Mouse (Mus musculus) heart, embryonic 14.5 days (tissue): ENCODE results near the gene Ndc1. TPM values are rescaled to one million over a fixed set of nuclear protein-coding genes. Genes with fewer than 3 reads are reported as not detected.
A peak's percentile ranks its signal among the peaks of the same experiment; 100 is the strongest.

ENCODE experiments used
- ATAC-seq: fragments of 200-750 bp; cut with Nextera tagmentation; 2 replicates; pipeline ENCODE4 v1.8.0; 2017; ENCODE audit warnings: low read depth, moderate TSS enrichment; ENCODE audit not compliant: insufficient number of reproducible peaks, insufficient read depth, low FRiP score
- H3K27ac ChIP-seq, 2 experiments: fragments of 200-500 bp in 1 of 2; fragments of 300-500 bp in 1 of 2; sonication (generic) in 1 of 2; replicated peaks in 1 of 2; 2 replicates each; pipeline ENCODE4 v1.5.1; 2012 to 2014; ENCODE audit warnings: low read depth in 2 of 2, low read length in 2 of 2, control low read depth in 1 of 2, mild to moderate bottlenecking in 1 of 2, mixed read lengths in 1 of 2; ENCODE audit not compliant: control insufficient read depth in 1 of 2, insufficient read depth in 1 of 2
- H3K27me3 ChIP-seq: fragments of 300-500 bp; sonication (generic); 2 replicates; pipeline ENCODE4 v1.6.1; 2014; ENCODE audit warnings: mild to moderate bottlenecking, low read length, control low read depth; ENCODE audit not compliant: control insufficient read depth, insufficient read depth
- H3K36me3 ChIP-seq: fragments of 300-500 bp; sonication (generic); 2 replicates; pipeline ENCODE4 v1.6.1; 2014; ENCODE audit warnings: mild to moderate bottlenecking, control low read depth, low read length, mixed read lengths; ENCODE audit not compliant: control insufficient read depth, insufficient read depth
- H3K4me1 ChIP-seq, 2 experiments: fragments of 200-500 bp in 1 of 2; fragments of 300-500 bp in 1 of 2; sonication (generic) in 1 of 2; 2 replicates each; pipeline ENCODE4 v1.6.1; 2012 to 2014; ENCODE audit warnings: low read length in 2 of 2, control low read depth in 1 of 2, mixed read lengths in 1 of 2; ENCODE audit not compliant: control insufficient read depth in 2 of 2, insufficient read depth in 2 of 2
- H3K4me2 ChIP-seq: fragments of 300-500 bp; sonication (generic); 2 replicates; pipeline ENCODE4 v1.6.1; 2014; ENCODE audit warnings: mild to moderate bottlenecking, low read length
- H3K4me3 ChIP-seq, 2 experiments: fragments of 200-500 bp in 1 of 2; fragments of 300-500 bp in 1 of 2; sonication (generic) in 1 of 2; 2 replicates each; pipeline ENCODE4 v1.5.1; 2012 to 2014; ENCODE audit warnings: low read length in 2 of 2, mild to moderate bottlenecking in 2 of 2, control low read depth in 1 of 2, low read depth in 1 of 2, moderate library complexity in 1 of 2; ENCODE audit not compliant: control insufficient read depth in 1 of 2, insufficient read depth in 1 of 2
- H3K9ac ChIP-seq: fragments of 300-500 bp; sonication (generic); 2 replicates; pipeline ENCODE4 v1.6.1; 2014; ENCODE audit warnings: mild to moderate bottlenecking, low read length
- H3K9me3 ChIP-seq: fragments of 300-500 bp; sonication (generic); 2 replicates; pipeline ENCODE4 v1.6.1; 2016; ENCODE audit warnings: low read length, control low read depth; ENCODE audit not compliant: control insufficient read depth
- WGBS: fragments of 180-500 bp; shearing (Covaris S2); extraction: QIAGEN DNeasy Blood & Tissue Kit; methylation state at CpG from one replicate; pipeline ENCODE4 v1.1.7; 2014; 5-methylcytosine and 5-hydroxymethylcytosine counted together
- polyA plus RNA-seq: library from polyadenylated mRNA; unstranded; fragments of >200 nt; fragmentation: Nextera tagmentation; extraction: Ambion mirVana; gene quantifications from 2 replicates; pipeline ENCODE4 v1.2.1, GENCODE M21; 2014

Ndc1 gene
- polyA plus RNA-seq, 1 experiment from 2014 or later: 24.2 TPM

- Histone ChIP-seq H3K9me3 (no peaks in the 10 kb centered on the region), H3K36me3 (peaks cover 97% of the 10 kb centered on the region), H3K4me1 (no peaks in the 10 kb centered on the region), H3K27ac (no peak overlapping the region), H3K9ac (no peak overlapping the region), H3K4me3 (no peak overlapping the region), H3K4me2 (no peak overlapping the region), H3K27me3 (no peaks in the 10 kb centered on the region)
- no peak for ATAC-seq
- 96% methylated on average over 2 of the region's 2 CpGs for whole genome bisulfite sequencing
Observed at GRCm38 (mm10) chr4:107388291-107388690, 20.7 kb downstream of the Ndc1 start.

- Histone ChIP-seq H3K4me2 (no peak overlapping the region), H3K9me3 (no peaks in the 10 kb centered on the region), H3K27ac (no peak overlapping the region), H3K36me3 (peaks cover 97% of the 10 kb centered on the region), H3K4me3 (no peak overlapping the region), H3K4me1 (no peaks in the 10 kb centered on the region), H3K27me3 (no peaks in the 10 kb centered on the region), H3K9ac (no peak overlapping the region)
- WGBS: 93% methylated on average over 3 of the region's 3 CpGs
- ATAC-seq: no peak
Observed at GRCm38 (mm10) chr4:107389345-107389744, 21.8 kb downstream of the Ndc1 start.

- H3K27me3 ChIP-seq: no peaks in the 10 kb centered on the region
- no peak overlapping the region for H3K4me3 ChIP-seq
- ATAC-seq: no peak
- no peaks in the 10 kb centered on the region for H3K9me3 ChIP-seq
- H3K27ac ChIP-seq: no peak overlapping the region
- no peaks in the 10 kb centered on the region for H3K4me1 ChIP-seq
- peaks cover 94% of the 10 kb centered on the region for H3K36me3 ChIP-seq
- WGBS: 92% methylated on average over 2 of the region's 2 CpGs
- no peak overlapping the region for H3K4me2 ChIP-seq
- no peak overlapping the region for H3K9ac ChIP-seq
Observed at GRCm38 (mm10) chr4:107393771-107394170, 26.2 kb downstream of the Ndc1 start.

GRCm38 (mm10) chr4:107420202-107420601 is 52.6 kb downstream of the Ndc1 start:
- ATAC-seq: no peak
- WGBS: 60% methylated on average over 4 of the region's 4 CpGs
- peaks cover 21% of the 10 kb centered on the region for H3K36me3 ChIP-seq
- no peak overlapping the region for H3K9ac ChIP-seq
- H3K27ac ChIP-seq: no peak overlapping the region
- peaks cover 5% of the 10 kb centered on the region; the same call in 1 of the 2 replicates for H3K27me3 ChIP-seq
- H3K4me3 ChIP-seq: no peak overlapping the region
- H3K4me1 ChIP-seq: peaks cover 4 to 8% of the 10 kb centered on the region in 2 experiments
- H3K4me2 ChIP-seq: no peak overlapping the region
- no peaks in the 10 kb centered on the region for H3K9me3 ChIP-seq

GRCm38 (mm10) chr4:107421711-107422110 is 54.1 kb downstream of the Ndc1 start:
- ATAC-seq: no peak
- Histone ChIP-seq H3K9ac (peak overlapping the region; percentile 54), H3K27ac (no peak overlapping the region), H3K4me1 (peaks cover 4 to 8% of the 10 kb centered on the region in 2 experiments), H3K27me3 (peaks cover 5% of the 10 kb centered on the region; the same call in 1 of the 2 replicates), H3K4me2 (peak overlapping the region; percentile 62), H3K36me3 (peaks cover 11% of the 10 kb centered on the region; the same call in 1 of the 2 replicates), H3K4me3 (peak overlapping the region; percentile 27 to 28), H3K9me3 (no peaks in the 10 kb centered on the region)
- 3% methylated on average over 14 of the region's 14 CpGs for WGBS

- Histone ChIP-seq H3K4me3 (no peak overlapping the region), H3K36me3 (peaks cover 11% of the 10 kb centered on the region; the same call in 1 of the 2 replicates), H3K9ac (no peak overlapping the region), H3K4me2 (peak overlapping the region; percentile 62), H3K27ac (no peak overlapping the region), H3K27me3 (peaks cover 6% of the 10 kb centered on the region; the same call in 1 of the 2 replicates), H3K9me3 (no peaks in the 10 kb centered on the region), H3K4me1 (peaks cover 4 to 8% of the 10 kb centered on the region in 2 experiments)
- no peak for ATAC-seq
- WGBS: 21% methylated on average over 6 of the region's 6 CpGs
Observed at GRCm38 (mm10) chr4:107422176-107422575, 54.6 kb downstream of the Ndc1 start.

GRCm38 (mm10) chr4:107425616-107426015 is 58.0 kb downstream of the Ndc1 start:
- WGBS: 94% methylated on average over 12 of the region's 12 CpGs
- ATAC-seq: no peak
- no peak overlapping the region for H3K27ac ChIP-seq

GRCm38 (mm10) chr4:107426631-107427030 is 59.0 kb downstream of the Ndc1 start:
- Histone ChIP-seq H3K27ac (no peak overlapping the region), H3K9me3 (no peaks in the 10 kb centered on the region), H3K4me1 (peaks cover under 1 to 2% of the 10 kb centered on the region in 2 experiments; a peak in 3 of 4 replicates), H3K27me3 (peaks cover 23% of the 10 kb centered on the region; the same call in 1 of the 2 replicates), H3K4me3 (no peak overlapping the region), H3K9ac (no peak overlapping the region), H3K4me2 (no peak overlapping the region), H3K36me3 (no peaks in the 10 kb centered on the region)
- no peak for ATAC-seq
- WGBS: 44% methylated on average over 9 of the region's 9 CpGs

More at GRCm38 (mm10) chr4:107425616-107426015, 58.0 kb downstream of the Ndc1 start:
- Histone ChIP-seq H3K9me3 (no peaks in the 10 kb centered on the region), H3K4me3 (no peak overlapping the region), H3K36me3 (no peaks in the 10 kb centered on the region), H3K27me3 (peaks cover 20% of the 10 kb centered on the region; the same call in 1 of the 2 replicates), H3K4me1 (peaks cover 4 to 8% of the 10 kb centered on the region in 2 experiments), H3K4me2 (no peak overlapping the region), H3K9ac (no peak overlapping the region)
